Mouse (Mus musculus) hindbrain, embryonic 14.5 days (tissue): ENCODE data around the gene Cnpy1. TPM values are rescaled to one million over a fixed set of nuclear protein-coding genes. Genes with fewer than 3 reads are reported as not detected.

ENCODE experiments used
- ATAC-seq: fragments of 200-750 bp; cut with Nextera tagmentation; 2 replicates; pipeline ENCODE4 v1.8.0; 2017; ENCODE audit warnings: moderate number of reproducible peaks, mild to moderate bottlenecking, moderate TSS enrichment, moderate library complexity; ENCODE audit not compliant: low FRiP score
- DNase-seq: peaks from one replicate; pipeline ENCODE4 v3.0.0-alpha.2; 2015; ENCODE audit warnings: low spot score
- H3K27ac ChIP-seq: fragments of 300-500 bp; sonication (generic); 2 replicates; pipeline ENCODE4 v1.5.1; 2014; ENCODE audit warnings: mild to moderate bottlenecking, moderate library complexity
- H3K27me3 ChIP-seq: fragments of 300-500 bp; sonication (generic); 2 replicates; pipeline ENCODE4 v1.6.1; 2014; ENCODE audit warnings: mild to moderate bottlenecking, low read length, mixed read lengths; ENCODE audit not compliant: control insufficient read depth, insufficient read depth
- H3K36me3 ChIP-seq: fragments of 300-500 bp; sonication (generic); replicated peaks from 2 replicates; pipeline ENCODE4 v1.6.1; 2014; ENCODE audit not compliant: control insufficient read depth, insufficient read depth
- H3K4me1 ChIP-seq: fragments of 300-500 bp; sonication (generic); replicated peaks from 2 replicates; pipeline ENCODE4 v1.6.1; 2014; ENCODE audit warnings: antibody characterized with exemption, low read length, mixed read lengths; ENCODE audit not compliant: control insufficient read depth, insufficient read depth
- H3K4me2 ChIP-seq: fragments of 300-500 bp; sonication (generic); replicated peaks from 2 replicates; pipeline ENCODE4 v1.6.1; 2014; ENCODE audit warnings: mild to moderate bottlenecking, moderate library complexity
- H3K4me3 ChIP-seq: fragments of 300-500 bp; sonication (generic); replicated peaks from 2 replicates; pipeline ENCODE4 v1.5.1; 2014; ENCODE audit warnings: mild to moderate bottlenecking, low read length
- H3K9ac ChIP-seq: fragments of 300-500 bp; sonication (generic); 2 replicates; pipeline ENCODE4 v1.6.1; 2014
- H3K9me3 ChIP-seq: fragments of 300-500 bp; sonication (generic); 2 replicates; pipeline ENCODE4 v1.6.1; 2016; ENCODE audit warnings: low read length; ENCODE audit not compliant: control insufficient read depth
- WGBS: fragments of 180-500 bp; shearing (Covaris S2); extraction: QIAGEN DNeasy Blood & Tissue Kit; methylation state at CpG from one replicate; pipeline ENCODE4 v1.1.7; 2014; 5-methylcytosine and 5-hydroxymethylcytosine counted together
- polyA plus RNA-seq: library from polyadenylated mRNA; unstranded; fragments of >200 nt; fragmentation: Nextera tagmentation; extraction: Ambion mirVana; gene quantifications from 2 replicates; pipeline ENCODE4 v1.2.1, GENCODE M21; 2014

Cnpy1 gene
- polyA plus RNA-seq, 1 experiment from 2014 or later: 2.3 TPM

- Histone ChIP-seq H3K36me3 (no peaks in the 10 kb centered on the region), H3K4me3 (0 out of 2 replicates have a peak overlapping the region, but pooled peaks have one; percentile 7), H3K9ac (no peak overlapping the region), H3K4me1 (no peaks in the 10 kb centered on the region; the same call in 1 of the 2 replicates), H3K27me3 (peaks cover 85% of the 10 kb centered on the region), H3K4me2 (peak overlapping the region; percentile 34), H3K9me3 (no peaks in the 10 kb centered on the region), H3K27ac (no peak overlapping the region)
- ATAC-seq (no peak), DNase-seq (no peak)
- 14% methylated on average over 5 of the region's 5 CpGs for WGBS
Measured at GRCm38 (mm10) chr5:28171667-28172066, 73.9 kb downstream of the Cnpy1 start.

- no peak for DNase-seq
- no peak for ATAC-seq
- Histone ChIP-seq H3K4me3 (peak overlapping the region; percentile 20), H3K4me2 (peak overlapping the region; percentile 37), H3K9me3 (no peaks in the 10 kb centered on the region), H3K36me3 (no peaks in the 10 kb centered on the region), H3K27me3 (peaks cover 85% of the 10 kb centered on the region), H3K9ac (peak overlapping the region; percentile 38), H3K27ac (no peak overlapping the region), H3K4me1 (peaks cover 8% of the 10 kb centered on the region; the same call in 1 of the 2 replicates)
- 6% methylated on average over 19 of the region's 19 CpGs for WGBS
Measured at GRCm38 (mm10) chr5:28170892-28171291, 74.7 kb downstream of the Cnpy1 start.

GRCm38 (mm10) chr5:28170081-28170480, 75.5 kb downstream of the Cnpy1 start:
- Histone ChIP-seq H3K9me3 (no peaks in the 10 kb centered on the region), H3K4me2 (peak overlapping the region; percentile 69), H3K4me3 (peak overlapping the region; percentile 49), H3K27me3 (peaks cover 82% of the 10 kb centered on the region), H3K27ac (no peak overlapping the region), H3K9ac (peak overlapping the region; percentile 67; the same call in 1 of the 2 replicates), H3K36me3 (no peaks in the 10 kb centered on the region), H3K4me1 (peaks cover 10% of the 10 kb centered on the region; the same call in 1 of the 2 replicates)
- DNase-seq: no peak
- no peak for ATAC-seq
- 4% methylated on average over 17 of the region's 17 CpGs for WGBS

GRCm38 (mm10) chr5:28169166-28169801, 76.3 kb downstream of the Cnpy1 start:
- DNase-seq: no peak
- Histone ChIP-seq H3K9me3 (no peaks in the 10 kb centered on the region), H3K4me3 (peak overlapping the region; percentile 49), H3K36me3 (no peaks in the 10 kb centered on the region), H3K27ac (no peak overlapping the region), H3K4me1 (peaks cover 10% of the 10 kb centered on the region; the same call in 1 of the 2 replicates), H3K4me2 (peak overlapping the region; percentile 69), H3K27me3 (peaks cover 82% of the 10 kb centered on the region), H3K9ac (peak overlapping the region; percentile 67)
- WGBS: 0% methylated on average over 5 of the region's 5 CpGs
- no peak for ATAC-seq

GRCm38 (mm10) chr5:28168253-28169165, 77.1 kb downstream of the Cnpy1 start:
- Histone ChIP-seq H3K4me2 (peak overlapping the region; percentile 69), H3K4me3 (peak overlapping the region; percentile 49), H3K36me3 (no peaks in the 10 kb centered on the region), H3K9ac (peak overlapping the region; percentile 67), H3K27ac (peak overlapping the region; percentile 83; the same call in 1 of the 2 replicates), H3K4me1 (peaks cover 10% of the 10 kb centered on the region; the same call in 1 of the 2 replicates), H3K9me3 (no peaks in the 10 kb centered on the region), H3K27me3 (peaks cover 82% of the 10 kb centered on the region)
- WGBS: 1% methylated on average over 36 of the region's 36 CpGs
- DNase-seq (no peak), ATAC-seq (no peak)

- 1% methylated on average over 29 of the region's 29 CpGs for WGBS
- H3K27ac ChIP-seq: peak overlapping the region; percentile 83
- peak overlapping the region; percentile 69 for H3K4me2 ChIP-seq
- no peak for DNase-seq
- H3K9ac ChIP-seq: peak overlapping the region; percentile 67
- no peaks in the 10 kb centered on the region for H3K9me3 ChIP-seq
- no peak for ATAC-seq
- peaks cover 82% of the 10 kb centered on the region for H3K27me3 ChIP-seq
- peak overlapping the region; percentile 49 for H3K4me3 ChIP-seq
- H3K36me3 ChIP-seq: no peaks in the 10 kb centered on the region
- peaks cover 10% of the 10 kb centered on the region; the same call in 1 of the 2 replicates for H3K4me1 ChIP-seq
Measured at GRCm38 (mm10) chr5:28167611-28168252, 77.9 kb downstream of the Cnpy1 start.

GRCm38 (mm10) chr5:28166256-28167231, 79.1 kb downstream of the Cnpy1 start:
- Histone ChIP-seq H3K36me3 (no peaks in the 10 kb centered on the region), H3K9me3 (no peaks in the 10 kb centered on the region), H3K27ac (peak overlapping the region; percentile 83), H3K4me1 (peaks cover 10% of the 10 kb centered on the region; the same call in 1 of the 2 replicates), H3K4me2 (peak overlapping the region; percentile 69), H3K9ac (peak overlapping the region; percentile 67), H3K4me3 (peak overlapping the region; percentile 49), H3K27me3 (peaks cover 80% of the 10 kb centered on the region)
- under 1% methylated on average over 105 of the region's 111 CpGs for WGBS
- no peak for ATAC-seq
- DNase-seq: no peak
